Mouse (Mus musculus) heart, adult 2 months (tissue): Measurements from ENCODE around the gene Sf1.

ENCODE experiments used
- CTCF ChIP-seq: fragments of 200-600 bp; IDR thresholded peaks from 2 replicates; pipeline ENCODE4 v1.8.1; 2022; ENCODE audit warnings: antibody characterized with exemption, mild to moderate bottlenecking, moderate library complexity
- POLR2A ChIP-seq: fragments of 200-500 bp; IDR thresholded peaks from 2 replicates; pipeline ENCODE4 v1.6.1; 2011; ENCODE audit warnings: mild to moderate bottlenecking, low read depth, low read length, control low read depth; ENCODE audit not compliant: insufficient read depth

- TF ChIP-seq CTCF, result no peak
- no peak for TF ChIP-seq POLR2A
These were observed 41.9 kb downstream of the Sf1 start for GRCm38 (mm10) chr19:6405433-6405832.
